Mouse (Mus musculus): ENCODE measurements around the gene Snx18. TPM values are rescaled to one million over a fixed set of nuclear protein-coding genes. Genes with fewer than 3 reads are reported as not detected.

Snx18 gene
- polyA plus RNA-seq, 1 experiment, result 0.07 TPM

GRCm38 (mm10) chr13:113601831-113602604 lies 16.3 kb downstream of the Snx18 start:
- H3K4me1 ChIP-seq (ENCODE audit: control insufficient read depth), result peaks cover 19% of the 10 kb centered on the region

GRCm38 (mm10) chr13:113600531-113601463 lies 17.6 kb downstream of the Snx18 start:
- Histone ChIP-seq H3K36me3 (ENCODE audit: control insufficient read depth) (no peaks in the 10 kb centered on the region; the same call in 1 of the 2 replicates), H3K4me1 (ENCODE audit: control insufficient read depth) (peaks cover 13% of the 10 kb centered on the region), H3K4me3 (replicated peaks) (no peak overlapping the region), H3K27me3 (ENCODE audit: control insufficient read depth) (no peaks in the 10 kb centered on the region), H3K9me3 (ENCODE audit: control insufficient read depth, low read length) (no peaks in the 10 kb centered on the region)
- TF ChIP-seq GATA1 (IDR thresholded peaks at IDR 0.05; ENCODE audit: low read length) (no peak), TAL1 (IDR thresholded peaks at IDR 0.05; ENCODE audit: low read length) (no peak)

More at GRCm38 (mm10) chr13:113601831-113602604, 16.3 kb downstream of the Snx18 start:
- TF ChIP-seq GATA1 (IDR thresholded peaks at IDR 0.05; ENCODE audit: low read length) (no peak), TAL1 (IDR thresholded peaks at IDR 0.05; ENCODE audit: low read length) (no peak)
- Histone ChIP-seq H3K9me3 (ENCODE audit: control insufficient read depth, low read length) (no peaks in the 10 kb centered on the region), H3K4me3 (replicated peaks) (no peak overlapping the region), H3K27me3 (ENCODE audit: control insufficient read depth) (no peaks in the 10 kb centered on the region), H3K36me3 (ENCODE audit: control insufficient read depth) (peaks cover 2% of the 10 kb centered on the region; the same call in 1 of the 2 replicates)

- Histone ChIP-seq H3K4me1 (ENCODE audit: control insufficient read depth) (peaks cover 13% of the 10 kb centered on the region), H3K4me3 (replicated peaks) (no peak overlapping the region)
These were observed 18.4 kb downstream of the Snx18 start for GRCm38 (mm10) chr13:113599701-113600530.

GRCm38 (mm10) chr13:113597616-113598015 lies 20.7 kb downstream of the Snx18 start:
- no peaks in the 10 kb centered on the region for H3K27me3 ChIP-seq (ENCODE audit: control insufficient read depth)
- H3K4me1 ChIP-seq (ENCODE audit: control insufficient read depth), result peaks cover 2% of the 10 kb centered on the region
- no peak overlapping the region for H3K4me3 ChIP-seq (replicated peaks)
- H3K9me3 ChIP-seq (ENCODE audit: control insufficient read depth, low read length), result no peaks in the 10 kb centered on the region
- H3K36me3 ChIP-seq (ENCODE audit: control insufficient read depth), result peaks cover 3% of the 10 kb centered on the region
- TF ChIP-seq GATA1 (IDR thresholded peaks at IDR 0.05; ENCODE audit: low read length) (no peak), TAL1 (IDR thresholded peaks at IDR 0.05; ENCODE audit: low read length) (no peak)

More at GRCm38 (mm10) chr13:113599701-113600530, 18.4 kb downstream of the Snx18 start:
- no peaks in the 10 kb centered on the region for H3K27me3 ChIP-seq (ENCODE audit: control insufficient read depth)
- no peaks in the 10 kb centered on the region; the same call in 1 of the 2 replicates for H3K36me3 ChIP-seq (ENCODE audit: control insufficient read depth)
- no peak for TF ChIP-seq GATA1 (IDR thresholded peaks at IDR 0.05; ENCODE audit: low read length)
- no peak for TF ChIP-seq TAL1 (IDR thresholded peaks at IDR 0.05; ENCODE audit: low read length)
- no peaks in the 10 kb centered on the region for H3K9me3 ChIP-seq (ENCODE audit: control insufficient read depth, low read length)

- Histone ChIP-seq H3K4me3 (replicated peaks) (no peak overlapping the region), H3K36me3 (ENCODE audit: control insufficient read depth) (peaks cover 3% of the 10 kb centered on the region), H3K4me1 (ENCODE audit: control insufficient read depth) (peaks cover 2% of the 10 kb centered on the region), H3K9me3 (ENCODE audit: control insufficient read depth, low read length) (no peaks in the 10 kb centered on the region), H3K27me3 (ENCODE audit: control insufficient read depth) (no peaks in the 10 kb centered on the region)
- no peak for TF ChIP-seq TAL1 (IDR thresholded peaks at IDR 0.05; ENCODE audit: low read length)
- no peak for TF ChIP-seq GATA1 (IDR thresholded peaks at IDR 0.05; ENCODE audit: low read length)
These were observed 21.4 kb downstream of the Snx18 start for GRCm38 (mm10) chr13:113596821-113597541.

GRCm38 (mm10) chr13:113595987-113596386 lies 22.4 kb downstream of the Snx18 start:
- Histone ChIP-seq H3K36me3 (ENCODE audit: control insufficient read depth) (peaks cover 3% of the 10 kb centered on the region), H3K4me1 (ENCODE audit: control insufficient read depth) (peaks cover under 1% of the 10 kb centered on the region; the same call in 1 of the 2 replicates), H3K27me3 (ENCODE audit: control insufficient read depth) (no peaks in the 10 kb centered on the region), H3K4me3 (replicated peaks) (no peak overlapping the region), H3K9me3 (ENCODE audit: control insufficient read depth, low read length) (no peaks in the 10 kb centered on the region)
- TF ChIP-seq TAL1 (IDR thresholded peaks at IDR 0.05; ENCODE audit: low read length) (no peak), GATA1 (IDR thresholded peaks at IDR 0.05; ENCODE audit: low read length) (no peak)

GRCm38 (mm10) chr13:113595219-113595618 lies 23.1 kb downstream of the Snx18 start:
- Histone ChIP-seq H3K4me3 (replicated peaks) (no peak overlapping the region), H3K36me3 (ENCODE audit: control insufficient read depth) (peaks cover 3% of the 10 kb centered on the region), H3K27me3 (ENCODE audit: control insufficient read depth) (no peaks in the 10 kb centered on the region), H3K4me1 (ENCODE audit: control insufficient read depth) (no peaks in the 10 kb centered on the region; the same call in 1 of the 2 replicates), H3K9me3 (ENCODE audit: control insufficient read depth, low read length) (no peaks in the 10 kb centered on the region)
- TF ChIP-seq TAL1 (IDR thresholded peaks at IDR 0.05; ENCODE audit: low read length) (no peak), GATA1 (IDR thresholded peaks at IDR 0.05; ENCODE audit: low read length) (no peak)

- TF ChIP-seq TAL1 (IDR thresholded peaks at IDR 0.05; ENCODE audit: low read length) (no peak), GATA1 (IDR thresholded peaks at IDR 0.05; ENCODE audit: low read length) (no peak)
- Histone ChIP-seq H3K4me1 (ENCODE audit: control insufficient read depth) (no peaks in the 10 kb centered on the region; the same call in 1 of the 2 replicates), H3K27me3 (ENCODE audit: control insufficient read depth) (no peaks in the 10 kb centered on the region), H3K4me3 (replicated peaks) (no peak overlapping the region), H3K36me3 (ENCODE audit: control insufficient read depth) (peaks cover 3% of the 10 kb centered on the region), H3K9me3 (ENCODE audit: control insufficient read depth, low read length) (no peaks in the 10 kb centered on the region)
These were observed 24.0 kb downstream of the Snx18 start for GRCm38 (mm10) chr13:113594361-113594760.

Data from erythroblast, embryonic 14.5 days (primary cell).